Mouse (Mus musculus): ENCODE data around the gene Med12l.

DNA sequence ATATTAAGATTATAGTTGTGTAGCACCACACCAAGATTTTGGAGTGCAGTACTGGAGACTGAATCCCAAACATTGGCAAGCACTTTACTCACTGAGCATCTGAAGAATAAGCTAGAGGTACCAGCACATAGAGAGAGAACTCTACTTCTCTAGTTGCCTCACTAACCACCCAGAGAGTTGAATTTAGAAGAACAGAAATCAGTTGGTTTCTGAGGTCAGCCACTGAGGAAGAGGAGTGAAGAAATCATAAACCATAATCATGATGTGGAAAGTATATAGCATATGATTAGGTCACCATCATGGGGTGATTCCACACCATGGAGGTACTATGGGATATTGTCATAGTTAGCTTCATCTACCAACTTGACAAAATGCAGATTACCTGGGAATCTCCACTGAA, 346.1 kb downstream of the Med12l start:
- TF ChIP-seq POLR2A (IDR thresholded peaks at IDR 0.05; ENCODE audit: insufficient read depth, low read depth, low read length) (no peak), EP300 (IDR thresholded peaks at IDR 0.05; ENCODE audit: insufficient read depth, low read depth, low read length) (no peak)

All from heart, adult 2 months (tissue).